Mouse (Mus musculus) c-Kit-negative CD71-positive TER-119-positive erythroid progenitor cells, embryonic 14.5 days (primary cell): ENCODE measurements around the gene Plekhh3.
"Not testable (repeated sequence)": the region's sequence is repeated elsewhere in the genome, so short reads cannot be mapped to it uniquely, and the experiment has no call there.

Experiments
- DNase-seq: peaks from one replicate; pipeline ENCODE4 v3.0.0-alpha.2; 2013; ENCODE audit warnings: low read depth, low spot score

Plekhh3 gene

DNA sequence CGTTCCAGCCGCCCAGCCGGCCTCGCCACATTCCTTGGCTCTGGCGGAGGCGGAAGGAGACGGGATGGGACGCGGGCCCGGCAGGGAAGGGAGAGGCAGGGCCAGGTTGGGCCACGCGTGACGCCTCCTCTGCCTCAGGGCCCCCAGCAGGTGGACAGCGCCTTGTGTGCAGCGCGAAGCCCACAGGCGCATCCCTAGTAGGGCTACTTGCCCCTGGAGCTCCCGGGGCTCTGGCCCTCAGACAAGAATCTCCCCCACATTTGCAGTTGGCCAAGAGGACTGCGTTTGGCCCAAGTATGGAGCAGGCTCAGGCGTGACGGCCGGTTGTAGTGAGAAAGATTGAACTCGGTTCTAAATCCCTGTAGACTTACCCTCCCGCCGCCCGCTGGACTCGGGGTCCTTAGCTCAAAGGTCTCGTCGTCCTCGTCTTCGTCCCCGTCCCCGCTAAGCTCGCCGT, 769 bp downstream of the Plekhh3 start, which contains the start of gene Cntnap1:
Cntnap1 (plus strand) TSS at position 170 of the 457 bp plus-strand sequence.
- no peak for DNase-seq

GRCm38 (mm10) chr11:101169301-101170107, 1.6 kb downstream of the Plekhh3 start:
- no peak for DNase-seq

GRCm38 (mm10) chr11:101168301-101168980, 2.7 kb downstream of the Plekhh3 start:
- no peak for DNase-seq

- no peak for DNase-seq
These were observed 3.2 kb downstream of the Plekhh3 start for GRCm38 (mm10) chr11:101167963-101168300.

- DNase-seq: no peak
These were observed 3.8 kb downstream of the Plekhh3 start for GRCm38 (mm10) chr11:101167211-101167962.

DNA sequence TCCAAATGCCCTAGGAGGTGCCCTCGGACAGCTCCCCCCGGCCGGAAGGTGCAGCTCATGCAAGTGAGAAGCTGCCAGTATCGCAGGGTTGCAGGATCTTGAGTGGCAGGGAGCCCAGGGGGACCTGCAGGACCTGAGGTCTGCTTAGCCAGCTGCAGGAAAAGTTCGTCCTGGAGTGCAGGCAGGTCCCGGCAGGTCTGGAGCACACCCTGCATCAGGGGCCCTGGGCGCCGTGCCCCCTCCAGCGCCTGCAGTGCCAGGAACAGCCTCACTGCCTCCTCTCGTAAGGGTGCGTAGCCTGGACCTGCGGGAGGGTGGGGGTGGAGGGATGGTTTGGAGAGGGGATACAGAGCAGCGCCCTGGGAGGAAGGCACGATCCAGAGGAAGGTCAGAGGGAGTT, 4.8 kb downstream of the Plekhh3 start:
- no peak for DNase-seq

- no peak for DNase-seq
These were observed 6.2 kb downstream of the Plekhh3 start for GRCm38 (mm10) chr11:101164677-101165580.

- no peak for DNase-seq
These were observed 6.8 kb downstream of the Plekhh3 start for GRCm38 (mm10) chr11:101164351-101164665.

- no peak for DNase-seq
These were observed 7.4 kb downstream of the Plekhh3 start for GRCm38 (mm10) chr11:101163476-101164350.

GRCm38 (mm10) chr11:101162772-101163171, 8.4 kb downstream of the Plekhh3 start:
- DNase-seq: no peak

DNA sequence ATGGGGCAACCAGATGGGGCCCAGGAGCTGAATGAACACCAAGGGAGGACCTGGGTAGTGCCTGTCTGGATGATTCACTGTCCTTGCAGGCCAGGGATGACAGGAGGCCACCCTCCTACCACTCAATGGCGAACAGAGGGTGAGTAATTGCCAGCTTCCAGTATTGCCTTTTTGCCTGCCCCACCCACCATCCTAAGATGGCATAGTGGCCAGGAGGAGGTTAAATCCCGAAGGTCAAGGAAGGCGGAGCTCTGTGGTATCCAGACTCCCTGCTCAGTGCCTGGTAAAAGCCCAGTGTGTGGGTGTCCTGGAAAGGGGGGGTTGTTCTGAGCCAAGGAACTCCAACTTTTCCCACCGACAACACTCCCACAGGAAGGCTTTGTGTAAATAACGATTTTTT, 8.8 kb downstream of the Plekhh3 start:
- no peak for DNase-seq

- DNase-seq: no peak
These were observed 9.6 kb downstream of the Plekhh3 start for GRCm38 (mm10) chr11:101161551-101161950.

DNA sequence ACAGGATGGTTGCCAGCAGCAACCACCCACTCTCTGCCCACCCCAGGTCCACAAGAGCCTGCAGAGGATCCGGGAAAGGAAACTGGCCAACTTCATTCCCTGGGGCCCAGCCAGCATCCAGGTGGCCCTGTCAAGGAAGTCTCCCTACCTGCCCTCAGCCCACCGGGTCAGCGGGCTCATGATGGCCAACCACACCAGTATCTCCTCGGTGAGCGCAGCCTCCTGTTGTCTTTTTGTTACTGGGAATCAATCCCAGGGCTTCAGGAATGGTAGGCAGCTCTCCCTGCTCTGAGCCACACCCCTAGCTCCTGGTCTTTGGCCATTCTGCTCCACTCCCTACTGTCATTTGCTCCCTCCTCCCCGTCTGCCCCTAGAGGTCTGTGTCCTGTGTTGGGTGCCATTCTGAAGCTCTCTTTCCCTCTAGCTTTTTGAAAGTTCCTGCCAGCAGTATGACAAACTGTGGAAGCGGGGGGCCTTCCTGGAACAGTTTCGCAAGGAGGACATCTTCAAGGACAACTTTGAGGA, 10.1 kb downstream of the Plekhh3 start:
- DNase-seq: not testable (repeated sequence)

DNA sequence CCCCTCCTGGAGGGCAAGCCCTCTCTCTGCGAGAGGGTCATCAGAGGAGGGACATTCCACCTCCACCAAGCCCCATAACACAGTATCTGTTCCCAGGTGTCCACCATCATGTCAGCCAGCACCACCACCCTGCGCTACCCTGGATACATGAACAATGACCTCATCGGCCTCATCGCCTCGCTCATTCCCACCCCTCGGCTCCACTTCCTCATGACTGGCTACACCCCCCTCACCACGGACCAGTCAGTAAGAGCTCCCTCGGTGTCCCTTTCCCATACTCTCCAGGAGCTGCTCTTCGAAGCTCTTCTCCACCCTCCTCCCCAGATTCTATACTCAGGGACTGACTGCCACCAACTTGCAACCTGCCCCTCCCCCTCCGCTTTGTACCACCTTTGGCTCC, 11.0 kb downstream of the Plekhh3 start:
- DNase-seq: not testable (repeated sequence)

- no peak for DNase-seq
These were observed 15.3 kb downstream of the Plekhh3 start, which contains the start of gene Tubg2 for GRCm38 (mm10) chr11:101155728-101156371. Gene Tubg2 (plus strand): TSS chr11:101155907.

GRCm38 (mm10) chr11:101155151-101155550, 16.0 kb downstream of the Plekhh3 start:
- DNase-seq: no peak

DNA sequence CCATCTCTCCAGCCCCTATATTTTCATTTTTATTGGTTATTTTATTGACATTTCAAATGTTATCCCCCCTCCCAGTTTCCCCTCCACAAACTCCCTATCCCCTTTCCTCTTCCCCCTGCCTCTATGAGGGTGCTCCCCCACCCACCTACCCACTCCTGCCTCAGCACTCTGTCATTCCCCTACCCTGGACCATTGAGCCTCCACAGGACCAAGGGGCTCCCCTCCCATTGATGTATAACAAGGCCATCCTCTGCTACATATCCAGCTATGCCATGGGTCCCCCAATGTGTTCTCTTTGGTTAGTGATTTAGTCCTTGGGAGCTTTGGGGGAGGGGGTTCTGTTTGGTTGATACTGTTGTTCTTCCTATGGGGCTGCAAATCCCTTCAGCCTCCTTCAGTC, 16.5 kb downstream of the Plekhh3 start:
- no peak for DNase-seq

DNA sequence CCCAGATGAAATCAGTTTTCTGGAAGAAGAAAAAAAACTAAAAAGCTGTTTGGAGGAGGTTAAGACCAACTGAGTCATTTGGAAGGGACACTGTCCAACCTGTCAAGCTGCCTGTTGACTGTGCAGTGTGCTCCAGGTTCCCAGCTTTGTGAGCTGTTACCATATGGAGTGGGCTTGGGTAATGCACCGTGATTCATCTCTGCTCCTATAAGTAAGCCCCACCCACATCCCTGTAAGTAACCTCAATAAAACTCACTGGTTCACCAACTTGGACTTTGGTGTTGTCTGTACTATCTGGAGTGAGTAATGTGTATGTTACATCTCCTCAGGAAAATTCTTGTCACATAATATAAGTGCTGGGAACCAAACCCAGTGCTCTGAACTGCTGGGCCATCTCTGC, 18.3 kb downstream of the Plekhh3 start:
- no peak for DNase-seq

DNA sequence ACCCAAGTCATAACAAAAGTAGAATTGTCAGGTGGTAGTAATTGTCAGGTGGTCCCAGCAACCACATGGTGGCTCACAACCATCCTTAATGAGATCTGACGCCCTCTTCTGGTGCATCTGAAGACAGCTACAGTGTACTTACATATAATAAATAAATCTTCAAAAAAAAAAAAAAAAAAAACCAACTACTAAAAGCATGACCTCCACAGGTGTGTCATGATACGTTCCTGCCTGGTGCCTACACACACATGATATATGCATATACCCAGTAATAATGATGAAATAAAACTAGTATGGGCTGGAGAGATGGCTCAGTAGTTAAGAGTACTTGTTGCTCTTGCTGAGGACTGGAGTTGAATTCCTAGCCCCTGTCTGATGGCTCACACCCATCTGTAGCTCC, 20.1 kb downstream of the Plekhh3 start:
- no peak for DNase-seq
